ENCODE assay signal across 11 mouse cellular contexts in the genomic region with DNA sequence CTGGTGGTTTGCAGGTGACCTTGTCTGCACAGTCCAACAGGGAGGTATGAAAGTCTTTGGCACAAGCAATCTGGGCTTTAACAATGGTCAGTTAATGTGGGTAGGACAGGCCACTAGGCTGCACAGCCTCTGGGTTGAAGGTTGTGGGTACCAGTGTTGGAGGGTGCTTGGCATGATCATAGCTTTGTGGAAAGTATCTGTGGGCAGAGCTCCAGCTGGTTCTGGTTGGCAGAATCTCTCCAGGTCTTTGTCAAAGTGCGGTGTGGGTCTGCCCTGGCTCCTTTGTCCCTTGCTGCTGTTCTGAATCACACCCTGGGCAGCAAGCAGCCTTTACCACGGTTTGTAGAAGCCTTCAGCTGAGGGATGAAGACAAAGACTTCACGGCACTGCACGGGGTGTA.
"Had no signal": no experiment of that assay in that cellular context is flagged by ENCODE, and none has a peak within 500 bp of the region (broad histone marks: within the 10 kb centered on the region; RNA-seq: fewer than 3 reads in every experiment).

No protein-coding gene starts in this region.

- H3K27me3 ChIP-seq: kidney, embryonic 15.5 days; liver, embryonic 12.5 days; stomach, embryonic 15.5 days had no signal

- ATAC-seq: liver, embryonic 12.5 days; midbrain, embryonic 16.5 days had no signal

- DNase-seq: kidney, adult 18-20 months; left cerebral cortex, postnatal 4 days; right cerebral cortex, postnatal 14 days had no signal

- H3K4me3 ChIP-seq: kidney, embryonic 15.5 days; liver, embryonic 12.5 days; megakaryocyte, embryonic 14.5 days; stomach, embryonic 15.5 days had no signal

- H3K36me3 ChIP-seq: kidney, embryonic 15.5 days; liver, embryonic 12.5 days; stomach, embryonic 15.5 days had no signal

- H3K4me1 ChIP-seq: liver, embryonic 12.5 days; megakaryocyte, embryonic 14.5 days had no signal

- H3K9me3 ChIP-seq: kidney, embryonic 15.5 days; liver, embryonic 12.5 days; megakaryocyte, embryonic 14.5 days; stomach, embryonic 15.5 days had no signal

- H3K27ac ChIP-seq: liver, embryonic 12.5 days; macrophage; stomach, embryonic 15.5 days had no signal

- H3K4me2 ChIP-seq: kidney, embryonic 15.5 days; liver, embryonic 12.5 days; lung, embryonic 14.5 days; midbrain, embryonic 11.5 days; stomach, embryonic 15.5 days had no signal

- H3K9ac ChIP-seq: kidney, embryonic 15.5 days; liver, embryonic 12.5 days; lung, embryonic 14.5 days; stomach, embryonic 15.5 days had no signal
